Mouse (Mus musculus) testis, adult 2 months (tissue): ENCODE measurements around the gene Scube1. TPM values are rescaled to one million over a fixed set of nuclear protein-coding genes. Genes with fewer than 3 reads are reported as not detected.

ENCODE experiments used
- H3K27ac ChIP-seq: fragments of 200-500 bp; 2 replicates; pipeline ENCODE4 v1.5.1; 2012; ENCODE audit warnings: low read depth, low read length; ENCODE audit not compliant: control insufficient read depth, insufficient read depth
- H3K27me3 ChIP-seq: fragments of 200-500 bp; 2 replicates; pipeline ENCODE4 v1.6.1; 2012; ENCODE audit warnings: mild to moderate bottlenecking, low read length, moderate library complexity; ENCODE audit not compliant: control insufficient read depth, insufficient read depth
- H3K36me3 ChIP-seq: fragments of 200-500 bp; 2 replicates; pipeline ENCODE4 v1.6.1; 2012; ENCODE audit warnings: mild to moderate bottlenecking, low read length; ENCODE audit not compliant: control insufficient read depth, insufficient read depth
- H3K4me1 ChIP-seq: fragments of 200-500 bp; 2 replicates; pipeline ENCODE4 v1.6.1; 2012; ENCODE audit warnings: low read length; ENCODE audit not compliant: control insufficient read depth, insufficient read depth
- H3K4me3 ChIP-seq: fragments of 200-500 bp; 2 replicates; pipeline ENCODE4 v1.5.1; 2012; ENCODE audit warnings: low read depth, mild to moderate bottlenecking, low read length, moderate library complexity, mixed read lengths; ENCODE audit not compliant: control insufficient read depth
- CTCF ChIP-seq: fragments of 200-500 bp; IDR thresholded peaks from 2 replicates; pipeline ENCODE4 v1.5.1; 2012; ENCODE audit warnings: low read depth, mild to moderate bottlenecking, inconsistent platforms, low read length, moderate library complexity; ENCODE audit not compliant: control insufficient read depth, insufficient read depth, insufficient replicate concordance
- POLR2A ChIP-seq: fragments of 200-500 bp; IDR thresholded peaks from 2 replicates; pipeline ENCODE4 v1.6.1; 2012; ENCODE audit warnings: low read depth, mild to moderate bottlenecking, inconsistent platforms, low read length, moderate library complexity; ENCODE audit not compliant: control insufficient read depth
- polyA plus RNA-seq: library from polyadenylated mRNA; depleted of rRNA; stranded (reverse); fragments of >200 nt; gene quantifications from 2 replicates; pipeline ENCODE4 v1.2.3, GENCODE M21; 2012

Scube1 gene
- polyA plus RNA-seq, 1 experiment: 1.4 TPM

DNA sequence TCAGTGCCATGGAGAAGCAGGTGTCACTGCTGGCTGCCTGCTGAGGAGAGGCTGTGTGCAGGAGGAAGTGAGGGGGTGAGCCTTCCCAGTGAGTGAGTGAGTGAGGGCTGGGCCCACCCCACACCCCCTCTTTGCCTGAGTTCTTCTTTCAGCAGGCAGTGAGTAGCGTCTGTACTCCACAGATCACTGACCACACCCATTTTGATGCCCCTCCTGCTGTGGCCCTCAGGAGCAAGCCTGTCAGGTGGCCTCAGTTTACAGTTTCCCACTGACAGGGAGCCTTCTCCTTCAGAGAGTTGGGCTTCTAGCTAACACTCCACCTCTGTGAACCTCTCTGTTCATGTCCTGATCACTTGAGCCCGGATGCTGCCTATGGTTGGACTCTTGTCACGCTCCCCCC, 89.6 kb downstream of the Scube1 start:
- no peaks in the 10 kb centered on the region for H3K36me3 ChIP-seq

DNA sequence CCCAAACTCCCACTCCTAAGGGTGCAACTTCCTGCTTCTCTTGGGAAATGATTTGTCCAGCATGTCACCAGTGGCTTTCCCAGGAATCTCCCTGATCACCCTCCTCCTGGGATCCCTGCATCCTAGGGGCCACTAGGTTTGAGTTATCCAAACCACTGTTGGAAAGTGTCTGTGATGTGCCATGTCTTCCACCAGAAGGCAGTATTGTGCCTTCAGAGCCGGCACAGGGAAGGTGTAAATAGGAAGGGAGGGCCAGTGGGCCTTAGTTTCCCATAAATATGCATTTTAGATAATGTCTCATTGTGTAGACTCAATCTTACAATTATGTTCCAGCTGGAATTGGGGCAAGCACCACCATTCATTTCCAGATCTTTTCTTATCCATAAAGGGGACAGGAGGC, 90.7 kb downstream of the Scube1 start:
- no peaks in the 10 kb centered on the region for H3K27me3 ChIP-seq
- no peaks in the 10 kb centered on the region for H3K36me3 ChIP-seq
- H3K4me1 ChIP-seq: no peaks in the 10 kb centered on the region; the same call in 1 of the 2 replicates
- TF ChIP-seq POLR2A (no peak), CTCF (peak; percentile 25; the same call in 1 of the 2 replicates)
- H3K4me3 ChIP-seq: no peak overlapping the region
- no peak overlapping the region for H3K27ac ChIP-seq

More for the DNA sequence above, 89.6 kb downstream of the Scube1 start:
- Histone ChIP-seq H3K27ac (no peak overlapping the region), H3K4me3 (no peak overlapping the region), H3K4me1 (no peaks in the 10 kb centered on the region; the same call in 1 of the 2 replicates), H3K27me3 (no peaks in the 10 kb centered on the region)
- no peak for TF ChIP-seq CTCF
- no peak for TF ChIP-seq POLR2A

- TF ChIP-seq CTCF (no peak), POLR2A (no peak)
- H3K4me3 ChIP-seq: no peak overlapping the region
- H3K27ac ChIP-seq: no peak overlapping the region
- H3K27me3 ChIP-seq: no peaks in the 10 kb centered on the region
- H3K36me3 ChIP-seq: no peaks in the 10 kb centered on the region
- no peaks in the 10 kb centered on the region for H3K4me1 ChIP-seq
These were observed 93.8 kb downstream of the Scube1 start for GRCm38 (mm10) chr15:83631071-83631470.

- no peak overlapping the region for H3K4me3 ChIP-seq
- H3K36me3 ChIP-seq: no peaks in the 10 kb centered on the region
- H3K4me1 ChIP-seq: no peaks in the 10 kb centered on the region
- H3K27me3 ChIP-seq: no peaks in the 10 kb centered on the region
- TF ChIP-seq CTCF (peak; percentile 58; the same call in 1 of the 2 replicates), POLR2A (no peak)
- H3K27ac ChIP-seq: no peak overlapping the region
These were observed 95.1 kb downstream of the Scube1 start for GRCm38 (mm10) chr15:83629716-83630115.

GRCm38 (mm10) chr15:83626142-83626645, 98.6 kb downstream of the Scube1 start:
- Histone ChIP-seq H3K27me3 (no peaks in the 10 kb centered on the region), H3K4me1 (no peaks in the 10 kb centered on the region), H3K4me3 (no peak overlapping the region), H3K27ac (no peak overlapping the region), H3K36me3 (no peaks in the 10 kb centered on the region)
- TF ChIP-seq POLR2A (no peak), CTCF (no peak)

DNA sequence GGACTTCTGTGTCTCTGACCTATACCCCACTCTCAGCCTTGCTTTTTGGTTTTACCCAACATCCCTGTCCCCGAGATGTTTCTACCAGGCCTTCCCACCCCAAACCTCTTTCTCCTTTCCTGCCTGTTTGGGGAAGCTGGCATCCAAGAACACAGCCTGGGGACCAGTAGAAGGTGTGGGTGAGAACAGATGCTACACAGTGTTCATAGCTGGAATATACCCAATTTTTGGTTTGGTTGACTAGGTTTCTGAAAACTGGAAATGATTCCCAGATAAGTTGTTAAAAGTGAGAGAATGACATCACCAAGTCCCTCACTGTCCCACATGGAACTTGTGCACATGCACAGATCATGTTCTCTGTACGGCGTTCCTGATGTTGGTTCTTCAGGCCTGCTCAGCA, 109.6 kb downstream of the Scube1 start:
- Histone ChIP-seq H3K36me3 (no peaks in the 10 kb centered on the region), H3K4me1 (no peaks in the 10 kb centered on the region), H3K27me3 (no peaks in the 10 kb centered on the region), H3K4me3 (no peak overlapping the region), H3K27ac (no peak overlapping the region)
- TF ChIP-seq POLR2A (no peak), CTCF (no peak)

DNA sequence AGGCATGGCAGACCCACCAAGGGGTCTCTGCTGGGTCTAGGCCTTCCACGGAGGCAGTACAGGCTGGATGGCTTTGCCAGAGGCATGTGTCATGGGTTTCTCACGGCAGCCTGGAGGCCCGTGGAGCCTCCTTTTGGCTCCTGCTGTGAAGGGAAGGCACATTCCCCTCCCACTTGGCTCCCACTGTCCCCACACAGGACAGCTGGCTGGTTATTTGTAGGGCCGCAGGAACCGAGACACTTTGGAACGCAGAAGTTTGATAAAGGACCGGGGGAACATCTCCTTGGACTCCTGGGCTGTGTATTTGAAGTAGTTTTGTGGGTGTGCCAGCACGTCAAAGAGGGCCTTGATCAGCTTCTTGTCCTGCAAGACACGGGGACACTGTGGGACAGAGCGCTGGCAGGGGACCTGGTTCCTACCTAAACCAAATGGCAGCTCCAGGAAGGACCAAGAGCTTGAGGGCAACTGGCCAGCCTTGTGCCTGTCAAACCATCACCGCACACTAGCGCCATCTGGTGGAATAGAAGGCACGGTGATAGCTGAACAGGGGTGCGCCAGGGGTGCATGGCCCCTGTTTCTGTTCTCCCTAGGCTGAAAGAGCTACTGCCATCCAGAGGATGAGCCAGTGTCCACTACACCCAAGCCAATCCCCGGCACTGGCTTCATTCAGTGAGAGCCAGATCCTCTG, 117.6 kb downstream of the Scube1 start:
- no peak overlapping the region for H3K4me3 ChIP-seq
- no peak overlapping the region for H3K27ac ChIP-seq
- no peak for TF ChIP-seq POLR2A
- peak; percentile 87 for TF ChIP-seq CTCF
- peaks cover 2% of the 10 kb centered on the region; the same call in 1 of the 2 replicates for H3K4me1 ChIP-seq
- H3K27me3 ChIP-seq: no peaks in the 10 kb centered on the region
- no peaks in the 10 kb centered on the region for H3K36me3 ChIP-seq

DNA sequence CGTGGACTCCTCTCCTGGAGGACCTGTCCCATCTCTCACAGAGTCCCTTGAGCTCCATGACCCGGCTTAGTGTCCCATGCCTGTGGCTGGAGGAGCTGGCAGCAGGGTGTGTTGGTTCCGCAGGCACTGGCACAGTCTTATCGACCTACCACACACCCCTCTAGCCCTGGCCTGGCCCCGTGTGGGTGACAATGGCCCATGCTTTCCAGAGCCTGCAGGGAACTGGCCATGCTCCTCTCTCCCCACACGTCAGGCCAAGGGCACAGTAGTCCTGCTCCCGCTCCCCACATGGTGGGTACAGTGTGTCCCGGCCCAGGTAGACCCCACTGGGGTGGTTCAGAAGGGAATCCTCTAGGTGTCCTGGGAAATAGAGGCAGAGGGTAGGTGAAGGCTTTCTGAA, 118.1 kb downstream of the Scube1 start:
- Histone ChIP-seq H3K27me3 (no peaks in the 10 kb centered on the region), H3K36me3 (no peaks in the 10 kb centered on the region)
- TF ChIP-seq POLR2A (no peak), CTCF (no peak)

More for the DNA sequence above, 118.1 kb downstream of the Scube1 start:
- H3K4me3 ChIP-seq: no peak overlapping the region
- H3K4me1 ChIP-seq: peaks cover 2% of the 10 kb centered on the region; the same call in 1 of the 2 replicates
- no peak overlapping the region for H3K27ac ChIP-seq
